Mouse (Mus musculus): Measurements from ENCODE around the gene Asna1. TPM values are rescaled to one million over a fixed set of nuclear protein-coding genes. Genes with fewer than 3 reads are reported as not detected.
A peak's percentile ranks its signal among the peaks of the same experiment; 100 is the strongest.

Gene Asna1
- total RNA-seq, 2 experiments from 2014 or later = 47.4 to 47.8 TPM

DNA sequence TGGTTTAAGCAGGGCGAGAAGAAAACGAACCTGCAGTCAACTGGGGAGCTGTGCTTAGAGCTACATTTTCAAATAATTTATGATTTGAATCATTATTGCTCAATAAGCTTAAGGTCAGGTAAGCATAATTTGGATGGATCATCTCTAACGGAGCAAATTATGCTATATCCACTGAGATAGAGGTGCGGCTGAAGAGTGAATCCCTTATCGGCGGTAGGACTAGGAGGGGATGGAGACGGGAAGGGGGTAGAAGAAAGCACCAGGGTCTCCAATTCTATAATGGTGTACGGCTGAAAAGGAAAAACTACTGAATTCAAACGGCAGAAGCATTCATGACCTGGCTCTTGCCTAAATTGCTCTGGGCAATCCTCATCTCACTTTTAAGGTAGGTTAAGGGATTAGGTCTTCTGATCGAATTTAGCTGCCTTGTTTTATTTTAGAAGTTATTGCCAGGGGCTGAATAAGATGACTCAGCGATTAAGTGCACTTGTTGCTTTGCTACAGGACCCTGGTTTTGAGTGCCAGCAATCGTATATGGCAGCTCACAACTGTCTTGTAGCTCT, 10.2 kb upstream of the Asna1 start:
- no peak for DNase-seq

DNA sequence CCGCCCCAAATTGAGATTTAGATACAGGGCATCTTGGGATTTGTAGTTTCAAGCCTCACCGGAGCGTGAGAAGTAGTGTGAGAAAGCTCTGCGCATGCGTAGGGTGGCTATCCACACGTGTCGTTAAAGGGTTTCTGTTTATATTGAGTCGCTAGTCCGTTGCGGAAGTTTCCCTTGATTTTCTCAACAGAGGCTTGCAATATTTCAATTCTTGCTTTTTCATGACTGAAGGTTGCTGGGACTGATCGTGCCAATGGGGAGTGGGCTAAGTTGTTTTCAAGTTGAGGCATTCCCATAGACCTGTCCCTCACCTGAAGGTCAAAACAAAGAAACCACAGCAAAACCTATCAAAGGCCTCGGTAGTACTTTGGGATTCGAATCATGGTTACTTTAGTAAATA, 9.7 kb upstream of the Asna1 start:
- DNase-seq = peak; percentile 73

- DNase-seq = no peak
These were observed 8.8 kb upstream of the Asna1 start for GRCm38 (mm10) chr8:85033867-85034266.

GRCm38 (mm10) chr8:85032622-85033311, 7.7 kb upstream of the Asna1 start:
- DNase-seq = no peak

DNA sequence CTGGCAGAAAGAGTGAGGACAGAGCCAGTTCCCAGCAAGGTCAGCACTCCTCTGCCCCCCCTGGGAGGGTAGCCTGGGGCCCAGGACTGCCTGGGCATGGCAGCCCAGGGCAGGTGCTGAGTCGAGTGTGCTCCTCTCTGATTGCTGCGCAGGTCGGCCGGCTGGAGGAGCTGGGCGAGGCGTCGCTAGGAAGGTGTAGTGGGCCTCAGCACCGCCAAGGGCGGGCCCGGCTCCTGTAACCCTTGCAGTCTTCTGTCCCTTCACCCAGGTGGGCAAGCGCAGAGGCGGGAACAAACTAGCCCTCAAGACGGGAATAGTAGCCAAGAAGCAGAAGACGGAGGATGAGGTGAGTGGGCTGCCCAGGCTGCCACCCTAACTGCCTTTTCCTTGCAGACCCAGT, 4.2 kb upstream of the Asna1 start:
- DNase-seq = no peak

DNA sequence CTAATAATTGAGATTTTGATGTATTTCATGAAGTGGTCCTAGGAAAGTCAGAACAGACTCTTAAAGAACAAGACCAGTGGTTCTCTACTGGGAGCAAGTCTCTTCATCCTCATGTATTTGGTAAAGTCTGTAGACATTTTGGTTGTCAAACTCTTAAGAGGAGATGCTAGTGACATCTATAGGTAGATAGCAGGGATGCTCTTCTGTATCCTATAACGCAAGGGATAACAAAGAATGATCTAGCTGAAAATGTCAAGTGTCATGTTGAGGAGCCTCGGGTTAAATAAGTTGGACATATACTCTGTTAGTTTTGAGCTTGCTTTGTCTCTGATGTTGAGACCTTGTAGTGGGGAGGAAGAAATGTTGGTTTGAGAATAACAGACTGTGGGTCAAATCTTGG, 2.8 kb upstream of the Asna1 start:
- DNase-seq = no peak

DNA sequence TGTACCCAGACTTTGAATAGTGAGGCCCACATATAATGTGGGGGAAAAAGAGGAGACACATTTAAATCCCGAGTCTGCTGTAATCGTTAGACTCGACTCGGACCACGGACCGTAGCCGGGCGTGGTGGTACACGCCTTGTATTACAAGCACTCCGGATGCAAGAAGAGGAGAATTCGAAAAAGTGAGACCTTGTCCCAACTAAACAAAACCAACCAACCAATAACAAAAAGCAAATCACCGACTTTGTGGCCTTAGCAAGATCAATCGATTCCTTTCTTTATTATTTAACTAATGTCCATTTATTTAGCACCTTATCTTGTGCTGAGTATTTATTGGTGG, 2.4 kb upstream of the Asna1 start:
- DNase-seq = no peak

DNA sequence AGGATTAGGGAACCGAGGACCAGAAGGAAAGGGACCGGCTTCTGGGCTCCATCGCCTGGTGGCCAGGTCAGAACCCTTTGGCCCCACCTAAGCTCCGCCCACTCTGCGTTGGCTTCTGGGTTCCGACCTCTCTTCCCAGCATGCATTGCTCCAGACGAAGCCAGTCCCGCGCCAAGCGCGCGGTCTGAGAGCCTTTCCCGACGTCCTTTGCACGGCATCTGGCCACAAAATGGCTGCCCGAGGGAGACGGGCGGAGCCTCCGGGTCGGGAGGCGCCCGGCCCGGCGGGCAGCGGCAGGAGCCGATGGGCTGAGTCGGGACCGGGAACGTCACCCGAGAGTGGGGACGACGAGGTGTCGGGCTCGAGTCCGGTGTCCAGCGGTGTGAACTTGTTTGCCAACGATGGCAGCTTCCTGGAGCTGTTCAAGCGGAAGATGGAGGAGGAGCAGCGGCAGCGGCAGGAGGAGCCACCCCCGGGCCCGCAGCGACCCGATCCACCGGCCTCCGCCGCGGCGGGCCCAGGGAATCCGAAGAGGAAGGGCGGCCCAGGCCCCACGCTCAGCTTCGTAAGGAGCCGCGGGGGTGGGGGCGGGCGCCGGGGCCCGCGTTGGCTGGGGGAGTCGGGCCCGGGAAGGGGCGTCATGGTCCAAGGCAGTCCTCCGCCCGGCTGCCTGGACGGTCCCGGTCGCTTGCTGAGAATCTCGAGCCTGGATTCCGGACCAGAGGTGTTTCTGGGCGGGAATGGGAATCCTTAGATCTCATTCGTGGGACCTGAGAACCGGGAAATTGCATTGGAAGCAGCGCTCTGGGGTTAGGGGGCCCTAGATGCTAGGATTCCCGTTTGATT, 1.8 kb upstream of the Asna1 start, which contains the start of gene Trir:
TSS of gene Trir (plus strand) at position 154 of the 846 bp plus-strand sequence.
- peak; percentile 96 for DNase-seq

DNA sequence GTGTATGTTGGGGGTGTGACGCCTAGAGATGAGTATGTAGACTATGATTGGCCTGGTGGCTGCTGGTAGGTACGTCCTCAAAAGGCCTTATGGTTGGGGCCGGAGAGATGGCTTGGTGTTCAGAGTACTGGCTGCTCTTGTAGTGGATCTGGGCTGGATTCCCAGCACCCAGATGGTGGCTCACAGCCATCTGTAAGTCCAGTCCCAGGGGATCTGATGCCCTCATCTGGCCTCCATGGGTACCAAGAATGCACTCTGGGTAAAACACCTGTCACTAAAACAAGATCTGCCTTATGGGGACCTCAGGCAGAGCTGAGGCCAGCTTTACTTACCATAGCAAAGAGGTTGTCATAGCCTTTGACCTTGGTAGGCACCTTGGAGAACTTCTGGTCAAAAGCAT, 1.2 kb downstream of the Asna1 start:
- DNase-seq = no peak

DNA sequence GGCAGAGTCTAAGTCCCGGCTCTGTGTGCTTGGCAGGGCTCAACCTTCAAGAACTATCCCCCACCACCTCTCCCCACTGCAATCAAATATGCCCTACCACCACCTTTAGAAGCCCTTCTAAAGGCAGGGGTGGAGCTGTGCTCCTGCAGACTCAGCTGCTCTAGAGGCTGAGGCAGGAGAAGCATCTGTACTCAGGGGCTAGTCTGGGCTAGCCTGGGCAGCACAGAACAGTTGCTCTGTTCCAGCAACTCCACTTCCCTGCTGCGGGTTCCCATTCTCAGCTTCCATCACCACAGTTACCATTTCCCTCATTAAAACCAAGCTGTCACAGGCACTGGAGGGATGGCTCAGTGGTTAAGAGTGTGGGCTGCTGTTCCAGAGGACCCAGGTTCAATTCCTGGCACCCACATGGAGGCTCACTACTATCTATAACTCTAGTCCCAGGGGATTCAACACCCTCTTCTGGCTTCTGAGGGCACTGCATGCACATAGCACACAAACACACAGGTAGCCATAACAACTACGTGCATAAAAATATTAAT, 3.5 kb downstream of the Asna1 start:
- DNase-seq = no peak

DNA sequence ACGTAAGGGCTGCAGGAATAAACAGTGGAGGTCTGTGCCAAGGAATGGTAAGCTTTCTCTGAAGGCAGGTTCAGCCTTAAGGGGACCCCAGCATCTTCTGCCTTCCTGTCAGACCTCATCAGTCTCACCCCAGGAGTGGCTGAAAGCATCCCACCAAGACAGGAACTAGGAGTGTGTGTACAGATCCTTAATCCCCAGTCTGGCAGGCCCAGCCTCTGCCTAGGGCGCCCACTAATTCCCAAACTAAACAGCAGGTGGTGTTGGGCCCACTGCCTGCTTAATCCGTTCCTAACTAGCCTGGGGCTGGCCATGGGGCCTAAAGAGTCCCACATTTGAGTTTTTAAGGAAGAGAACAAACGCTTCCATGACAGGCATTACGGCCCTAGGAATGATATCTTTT, 7.9 kb downstream of the Asna1 start:
- DNase-seq = no peak

- DNase-seq = no peak
These were observed 8.4 kb downstream of the Asna1 start for GRCm38 (mm10) chr8:85016724-85017123.

DNA sequence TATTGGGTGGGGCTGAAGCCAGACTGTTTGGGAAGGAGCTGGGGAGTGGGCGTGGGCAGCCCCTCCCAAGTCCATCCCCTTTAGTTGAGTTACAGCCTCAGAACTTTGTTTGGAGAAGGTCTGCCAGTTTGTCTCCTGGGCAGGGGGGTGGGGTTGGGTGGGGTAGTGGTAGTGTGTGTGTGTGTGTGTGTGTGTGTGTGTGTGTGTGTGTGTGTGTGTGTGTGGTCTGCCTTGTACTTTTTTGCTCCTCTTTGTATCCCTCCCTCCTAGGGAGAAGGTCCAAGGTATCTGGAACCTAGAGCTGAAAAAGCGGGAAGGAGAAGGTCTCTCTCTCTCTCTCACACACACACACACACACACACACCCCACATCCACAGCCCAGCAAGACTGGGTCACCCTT, 10.7 kb downstream of the Asna1 start, which contains the start of gene Best2:
TSS of gene Best2 (minus strand) at position 101 of the 400 bp plus-strand sequence.
- no peak for DNase-seq

GRCm38 (mm10) chr8:85013230-85013840, 11.7 kb downstream of the Asna1 start:
- DNase-seq = peak; percentile 59

- no peak for DNase-seq
These were observed 13.8 kb downstream of the Asna1 start for GRCm38 (mm10) chr8:85011242-85011641.

- DNase-seq = peak; percentile 60
These were observed 17.4 kb downstream of the Asna1 start for GRCm38 (mm10) chr8:85007686-85008085.

DNA sequence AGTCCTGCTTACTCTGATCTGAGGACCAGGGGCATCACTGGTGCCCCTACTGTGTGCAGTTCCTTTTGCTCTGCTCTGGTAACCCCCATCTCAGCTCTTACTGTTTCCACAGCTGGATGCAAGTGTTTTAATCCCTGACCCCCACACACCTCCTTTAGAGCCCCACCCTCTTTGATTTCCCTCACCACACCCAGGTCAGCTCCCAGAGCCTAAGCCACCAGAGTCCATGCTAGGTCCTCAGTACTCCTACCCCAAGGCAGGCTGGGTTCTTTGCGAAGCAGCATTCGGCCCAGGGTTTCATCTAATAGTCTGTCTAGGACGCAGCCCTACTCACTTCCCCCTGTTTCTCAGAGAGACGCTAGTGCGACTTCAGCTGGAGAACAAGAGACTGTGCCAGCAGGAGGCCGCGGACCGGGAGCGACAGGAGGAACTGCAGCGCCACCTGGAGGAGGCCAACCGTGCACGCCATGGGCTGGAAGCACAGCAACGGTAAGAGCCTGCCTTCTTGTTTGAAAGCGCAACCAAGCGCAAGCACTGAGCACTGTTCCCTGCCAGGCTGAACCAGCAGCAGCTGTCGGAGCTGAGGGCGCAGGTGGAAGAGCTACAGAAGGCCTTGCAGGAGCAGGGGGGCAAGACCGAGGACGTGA, 27.3 kb downstream of the Asna1 start:
- peak; percentile 94 for DNase-seq

GRCm38 (mm10) chr8:84996978-84997377, 28.1 kb downstream of the Asna1 start:
- no peak for DNase-seq

GRCm38 (mm10) chr8:84995680-84996079, 29.4 kb downstream of the Asna1 start:
- peak; percentile 56 for DNase-seq

GRCm38 (mm10) chr8:84994375-84994774, 30.7 kb downstream of the Asna1 start:
- no peak for DNase-seq

DNA sequence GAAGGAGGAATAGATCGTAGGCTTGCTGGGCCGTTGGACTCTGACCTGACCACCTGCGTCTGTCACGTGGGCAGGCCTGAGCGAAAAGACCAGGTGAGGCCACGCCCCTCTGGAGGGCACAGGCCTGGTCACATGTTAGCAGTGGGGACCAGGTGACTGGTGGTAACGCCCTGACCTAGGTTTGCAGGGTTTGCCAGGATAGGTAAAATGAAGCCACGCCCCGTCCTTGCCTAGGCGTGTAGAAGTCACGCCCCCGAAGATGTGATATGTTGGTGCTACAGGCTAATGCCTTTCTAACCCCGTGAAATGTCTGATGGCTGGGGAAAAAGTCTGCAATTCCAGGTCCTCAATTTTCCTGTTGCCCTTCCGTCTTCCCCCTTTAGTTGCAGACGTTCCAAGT, 34.2 kb downstream of the Asna1 start:
- no peak for DNase-seq

- DNase-seq = peak; percentile 95
These were observed 34.7 kb downstream of the Asna1 start, which contains the start of gene Hook2 for GRCm38 (mm10) chr8:84990349-84990748. Gene Hook2 (plus strand): TSS chr8:84990603.

Data from gastrocnemius, postnatal 10 days (tissue).